Mouse (Mus musculus): Measurements from ENCODE around the gene Mllt3.

GRCm38 (mm10) chr4:87878701-87879100 is 154.5 kb downstream of the Mllt3 start:
- TF ChIP-seq POLR2A (IDR thresholded peaks at IDR 0.05; ENCODE audit: low read depth, low read length) = no peak
- no peak for TF ChIP-seq CTCF (IDR thresholded peaks at IDR 0.05; ENCODE audit: extremely low read depth, insufficient read depth, insufficient read length, insufficient replicate concordance)
